Mouse (Mus musculus) spleen, postnatal 4 days (tissue): ENCODE results near the gene Mindy1.

Experiments used
- DNase-seq, 2 experiments: peaks; one replicate each; pipeline ENCODE4 v3.0.0; 2022; ENCODE audit warnings: low spot score in 2 of 2

The Mindy1 gene

DNA sequence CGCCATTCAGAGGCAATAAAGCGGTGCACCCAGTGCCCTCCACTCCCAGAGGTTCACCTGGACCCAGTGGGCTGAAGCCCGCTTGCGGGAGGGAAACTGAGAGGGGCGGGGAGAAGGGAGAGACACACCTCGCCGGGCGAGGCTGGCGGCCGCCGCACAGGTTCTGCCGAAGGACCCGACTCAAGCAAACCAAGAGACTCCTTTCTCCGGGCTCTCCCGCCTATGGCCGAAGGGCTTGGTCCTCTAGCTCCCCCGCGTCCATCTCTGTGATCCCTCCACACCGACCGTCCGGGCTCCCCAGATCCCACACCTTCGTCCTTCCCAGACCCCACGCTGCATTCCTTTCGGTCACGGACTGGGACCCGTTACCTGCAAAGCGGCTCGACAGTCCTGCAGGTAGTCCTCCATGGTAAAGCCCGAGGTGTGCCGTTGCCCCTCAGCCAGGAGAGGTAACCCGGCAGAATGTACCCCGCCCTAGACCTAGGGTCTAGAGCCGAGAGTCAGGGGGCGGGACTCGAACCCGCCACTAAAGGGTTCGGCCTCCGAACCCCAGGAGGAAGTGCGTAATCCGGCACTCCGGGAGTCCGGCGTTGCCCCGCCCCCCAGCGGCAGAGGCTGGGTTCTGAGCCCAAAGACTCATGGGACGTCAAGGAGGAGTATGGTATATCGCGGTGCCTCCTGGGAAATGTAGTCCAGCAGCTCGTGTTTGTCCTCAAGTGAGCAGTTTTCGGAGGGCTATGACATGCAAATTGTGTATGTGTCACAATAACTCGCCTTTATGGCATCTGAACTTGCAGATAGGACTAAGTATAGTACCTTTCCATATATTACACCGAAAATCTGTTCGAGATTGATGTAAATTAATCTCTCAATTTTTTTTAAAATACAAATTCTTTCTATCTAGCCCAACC is at the start of gene Mindy1, which contains the start of gene Prune1:
Mindy1 (plus strand) TSS at position 130 of the 911 bp plus-strand sequence.
Prune1 (minus strand) TSS at position 861 of the 911 bp plus-strand sequence.
- DNase-seq: peak; percentile 99

DNA sequence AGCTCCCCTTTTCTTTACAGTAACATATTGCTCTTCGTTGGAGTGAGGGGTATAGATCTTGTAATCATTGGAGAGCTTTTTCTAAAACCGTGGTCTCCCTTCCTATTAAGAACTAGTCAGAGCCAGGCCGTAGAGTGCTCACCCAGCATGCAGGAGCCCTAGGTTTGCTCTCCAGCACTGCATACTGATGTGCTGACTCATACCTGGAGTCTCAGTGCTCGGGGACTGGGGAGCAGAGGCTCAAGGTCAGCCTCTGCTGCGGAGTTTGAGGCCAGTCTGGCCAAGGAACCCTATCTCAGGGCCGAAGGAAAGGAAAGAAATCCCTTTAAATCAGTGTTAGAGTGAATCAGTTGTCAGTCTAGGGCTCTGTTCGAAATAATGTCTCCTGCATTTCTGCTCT is 48.4 kb upstream of the Mindy1 start:
- no peak for DNase-seq

DNA sequence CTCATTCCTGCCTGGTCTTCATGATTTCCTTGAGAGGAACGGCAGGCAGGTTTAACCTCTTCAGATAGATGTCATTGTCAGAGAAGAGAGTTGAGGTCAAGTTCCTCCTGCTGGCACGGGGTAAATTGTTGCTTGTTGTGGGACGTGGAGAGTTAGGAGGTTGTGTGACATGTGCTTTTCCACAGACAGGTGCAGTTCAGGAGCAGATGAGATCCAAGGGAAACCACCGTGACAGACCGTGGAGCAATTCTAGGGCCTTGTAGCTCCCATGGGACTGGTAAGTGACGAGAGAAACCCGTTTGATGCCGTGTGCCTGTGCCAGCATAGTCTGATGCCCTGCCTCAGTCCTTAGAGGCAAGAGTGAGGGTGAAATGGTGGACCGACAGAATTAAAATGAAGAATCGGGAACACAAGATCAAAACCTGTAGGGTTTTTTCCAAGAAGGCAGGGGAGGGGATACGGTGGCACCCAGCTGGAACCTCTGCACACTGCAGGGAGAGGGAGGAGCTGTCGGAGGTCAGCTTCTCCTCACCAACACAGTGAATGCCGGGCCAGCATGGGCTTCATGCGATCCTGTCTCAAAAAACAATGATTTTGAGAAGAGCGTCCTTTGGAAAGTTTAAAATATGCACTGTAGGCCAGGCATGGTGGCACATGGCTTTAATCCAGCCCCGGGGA is 47.7 kb upstream of the Mindy1 start:
- no peak for DNase-seq

DNA sequence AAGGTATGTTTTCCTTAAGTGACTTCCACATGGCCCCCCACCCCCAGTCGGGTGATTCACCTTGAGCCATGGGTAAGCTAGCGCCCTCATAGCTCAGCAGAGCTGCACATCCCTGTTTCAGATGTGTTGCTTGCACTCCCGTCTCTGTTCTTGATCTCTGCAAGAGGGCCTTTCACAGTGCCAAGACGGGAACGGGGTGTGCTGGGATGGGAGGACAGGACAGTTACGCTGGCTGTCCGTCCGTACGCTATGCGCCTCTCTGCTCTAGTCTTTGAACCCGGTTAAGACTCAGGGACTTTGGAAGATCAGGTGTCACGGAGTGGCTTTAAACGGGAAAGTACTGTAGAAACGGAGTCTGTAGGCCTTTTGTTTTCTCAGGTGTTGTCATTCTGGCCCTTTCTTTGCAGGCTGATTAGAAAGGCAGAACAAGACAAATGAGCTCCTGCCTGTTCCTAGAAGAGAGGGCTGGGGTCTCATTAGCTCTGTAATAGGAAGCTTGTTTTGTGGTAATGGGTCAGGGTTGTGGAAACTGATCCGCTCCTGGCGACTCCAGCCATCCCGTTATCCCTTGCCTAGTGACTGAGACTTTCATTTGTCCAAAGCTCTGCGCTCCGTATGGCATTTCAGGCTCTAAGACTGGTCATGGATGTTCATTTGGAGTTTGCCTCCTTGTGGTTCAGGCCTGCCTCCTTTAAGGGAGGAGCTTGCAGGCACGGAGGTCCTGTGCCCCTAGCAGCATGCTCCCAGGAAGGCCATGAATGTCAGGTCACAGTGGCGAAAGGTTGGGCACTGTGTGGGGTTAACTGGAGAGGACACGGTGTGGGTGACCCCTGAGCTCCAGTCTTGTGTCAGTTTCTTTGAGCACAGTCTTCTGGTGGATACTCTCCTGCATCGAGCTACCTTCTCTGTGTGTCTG is 45.5 kb upstream of the Mindy1 start:
- no peak for DNase-seq

DNA sequence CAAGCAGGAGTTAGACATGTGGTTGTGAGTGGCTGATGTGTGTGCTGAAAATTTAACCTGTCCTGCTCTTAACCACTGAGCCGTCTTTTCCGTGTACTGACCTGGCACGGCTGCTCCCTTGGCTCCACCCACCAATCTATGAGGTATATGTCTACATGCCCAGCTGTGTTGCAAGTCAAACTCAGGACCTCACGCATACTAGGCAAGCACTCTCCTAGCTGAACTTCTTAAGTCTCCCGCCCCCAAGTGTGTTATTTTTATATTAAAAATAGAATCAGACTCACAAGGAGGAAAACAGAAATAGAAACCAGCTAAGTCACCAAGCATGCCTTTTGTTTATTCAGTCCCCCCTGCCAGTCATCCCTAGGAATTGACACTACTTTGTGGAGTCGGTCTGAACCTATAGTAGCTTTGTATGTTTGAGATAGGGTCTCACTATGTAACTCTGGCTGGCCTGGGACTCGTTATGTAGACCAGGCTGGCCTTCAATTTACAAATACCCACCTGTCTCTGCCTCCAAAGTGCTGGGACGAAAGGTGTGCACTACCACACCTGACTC is 43.5 kb upstream of the Mindy1 start:
- no peak for DNase-seq

DNA sequence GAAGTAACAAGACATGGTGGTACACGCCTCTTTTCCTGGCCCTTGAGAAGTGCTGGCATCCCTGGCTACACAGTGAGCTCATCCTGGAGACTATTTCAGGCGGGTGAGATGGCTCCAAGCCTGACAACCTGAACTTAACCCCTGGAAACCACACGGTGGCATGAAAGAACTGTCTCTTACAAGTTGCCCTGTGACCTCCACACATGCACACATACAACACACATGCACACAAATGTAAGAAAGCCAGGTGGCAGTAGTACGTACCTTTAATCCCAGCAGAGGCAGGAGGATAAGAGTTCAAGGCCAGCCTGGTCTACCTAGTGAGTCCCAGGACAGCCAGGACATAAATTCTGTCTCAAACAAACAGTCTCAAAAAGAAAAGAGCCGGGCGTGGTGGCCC is 42.1 kb upstream of the Mindy1 start:
- DNase-seq: no peak

DNA sequence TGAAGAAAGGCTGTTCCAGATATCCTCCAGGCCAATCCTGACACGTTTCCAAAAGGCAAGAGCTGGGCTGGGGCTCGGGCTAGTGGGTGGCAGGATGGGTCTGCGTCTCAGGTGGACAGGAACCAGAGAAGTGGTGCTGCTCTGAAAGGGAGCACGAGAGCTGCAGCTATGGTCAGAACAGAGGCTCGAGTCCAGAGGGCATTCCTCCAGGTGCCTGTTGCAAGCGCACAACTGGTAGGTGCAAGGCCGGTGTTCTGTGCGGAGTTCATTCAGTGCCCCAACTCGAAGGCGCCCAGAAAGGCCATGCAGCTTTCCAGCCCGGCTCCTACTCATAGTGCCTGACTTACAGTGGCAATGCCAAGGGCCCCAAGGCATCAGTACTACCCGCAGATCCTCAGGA is 41.2 kb upstream of the Mindy1 start:
- DNase-seq: no peak

DNA sequence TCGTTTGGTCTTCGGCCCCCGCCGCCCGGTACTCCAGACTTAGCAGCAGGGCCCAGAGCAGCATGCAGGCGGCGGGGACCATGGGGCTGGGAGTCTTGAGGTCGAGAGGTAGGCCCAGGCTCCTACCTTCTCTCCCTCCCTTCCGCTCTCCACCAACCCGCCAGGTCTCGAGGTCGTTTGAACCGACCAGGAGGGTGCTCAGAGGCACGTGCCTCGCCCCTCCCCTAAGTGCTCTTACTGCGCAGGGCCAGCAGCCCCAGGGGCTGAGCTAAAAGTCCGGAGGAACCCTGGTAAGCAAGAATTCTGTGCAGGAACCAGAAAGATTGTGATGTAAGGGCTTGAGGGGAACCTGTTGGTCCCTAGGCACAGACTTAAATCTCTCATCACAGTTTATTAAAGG is 40.2 kb upstream of the Mindy1 start:
- DNase-seq: no peak

DNA sequence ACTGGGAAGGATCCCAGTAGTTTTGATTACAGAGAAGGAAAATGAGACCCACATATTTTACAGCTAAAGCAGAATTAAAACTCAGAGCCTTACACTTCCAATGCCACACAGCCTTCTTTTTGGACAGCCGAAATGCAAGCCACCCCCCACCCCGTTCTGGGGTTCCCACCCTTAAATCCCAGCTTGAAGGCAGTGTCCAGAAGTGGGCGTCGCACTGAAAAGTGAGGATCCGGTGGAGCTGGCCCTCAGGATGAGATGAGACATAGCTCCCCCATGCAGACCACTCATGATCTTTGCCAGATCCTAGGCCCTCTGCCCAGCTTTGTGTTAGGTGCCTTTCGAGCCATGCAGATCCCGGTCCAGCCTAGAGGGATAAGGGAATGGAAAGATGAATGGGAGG is 39.6 kb upstream of the Mindy1 start, which contains the start of gene Gm128:
Gm128 (minus strand) TSS at position 101 of the 400 bp plus-strand sequence.
- no peak for DNase-seq

DNA sequence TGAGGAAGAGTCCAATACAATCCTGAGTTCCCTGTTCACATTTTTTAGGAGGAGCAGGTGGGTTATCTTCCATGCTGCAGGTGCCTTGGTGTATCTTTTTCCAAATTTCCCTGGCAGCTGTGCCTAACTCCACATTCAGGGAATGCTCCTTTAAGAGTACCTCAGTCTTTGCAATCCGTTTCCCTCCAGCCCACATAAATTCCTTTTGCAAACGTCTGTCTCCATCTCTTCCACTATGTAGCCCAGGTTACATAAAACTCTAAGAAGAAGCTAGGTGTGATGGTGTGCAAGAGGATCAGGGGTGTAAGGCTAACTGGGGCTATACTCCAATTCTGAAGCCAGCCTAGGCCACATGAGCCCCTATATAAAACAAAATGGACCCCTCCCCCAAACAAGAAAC is 38.1 kb upstream of the Mindy1 start:
- no peak for DNase-seq

DNA sequence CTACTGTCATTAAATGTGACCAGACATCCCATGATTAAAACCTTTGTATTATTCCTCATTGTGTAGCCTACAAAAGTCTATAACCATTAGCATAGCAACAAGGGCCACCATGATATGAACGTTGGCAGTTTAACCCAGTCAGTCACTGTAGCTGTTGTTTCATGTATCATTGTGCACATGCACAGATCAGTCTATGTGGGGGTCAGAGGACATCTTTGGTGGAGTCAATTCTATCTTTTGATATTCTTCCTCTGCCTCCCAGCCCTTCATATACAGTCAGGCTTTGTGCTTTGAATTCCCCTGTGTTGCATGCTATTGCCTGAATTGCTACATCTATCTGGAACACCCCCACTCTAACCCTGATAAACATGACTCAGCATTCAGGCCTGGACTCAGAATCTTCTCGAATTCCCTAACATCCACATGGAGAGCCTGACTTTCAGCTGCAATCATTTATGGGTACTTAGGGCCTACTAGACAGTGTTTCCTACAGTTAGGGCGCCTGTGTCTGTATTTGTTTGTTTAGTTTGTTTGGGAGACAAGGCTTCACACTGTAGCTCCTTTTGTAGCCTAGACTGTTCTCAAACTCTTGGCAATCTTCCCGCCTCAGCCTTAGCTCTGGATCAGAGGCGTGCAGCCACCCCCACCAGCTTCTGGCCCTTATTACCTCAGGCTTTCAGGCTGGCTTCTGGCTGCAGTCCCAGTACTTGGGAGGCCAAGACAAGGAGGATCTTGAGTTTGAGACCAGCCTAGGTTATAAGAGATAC is 34.5 kb upstream of the Mindy1 start:
- DNase-seq: peak in 1 of 2 experiments; percentile 50

DNA sequence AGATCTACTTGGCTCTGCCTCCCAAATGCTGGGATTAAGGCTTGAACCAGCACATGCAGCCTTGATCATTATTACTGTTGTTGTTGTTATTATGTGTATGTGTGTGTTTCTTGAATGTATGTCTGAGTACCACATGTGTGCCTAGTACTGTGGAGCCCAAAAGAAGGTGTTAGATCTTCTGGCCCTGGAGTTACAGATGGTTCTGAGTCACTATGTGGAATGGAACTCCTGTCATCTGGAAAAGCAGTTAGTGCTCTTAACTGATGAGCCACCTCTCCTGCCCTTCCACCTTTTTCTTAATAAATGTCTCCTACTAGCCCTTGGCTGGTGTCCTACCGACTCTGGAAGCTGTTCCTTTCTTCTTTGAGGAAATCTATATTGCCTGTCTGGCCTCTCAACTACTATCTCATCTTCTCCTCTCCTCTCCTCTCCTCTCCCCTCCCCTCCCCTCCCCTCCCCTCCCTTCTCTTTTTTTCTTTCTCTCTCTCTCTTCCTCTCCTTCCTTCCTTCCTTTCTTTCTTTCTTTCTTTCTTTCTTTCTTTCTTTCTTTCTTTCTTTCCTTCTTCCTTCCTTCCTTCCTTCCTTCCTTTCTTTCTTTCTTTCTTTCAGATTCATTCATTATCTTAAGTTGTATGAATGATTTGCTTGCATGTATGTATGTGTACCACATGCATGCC is 33.3 kb upstream of the Mindy1 start:
- no peak for DNase-seq

DNA sequence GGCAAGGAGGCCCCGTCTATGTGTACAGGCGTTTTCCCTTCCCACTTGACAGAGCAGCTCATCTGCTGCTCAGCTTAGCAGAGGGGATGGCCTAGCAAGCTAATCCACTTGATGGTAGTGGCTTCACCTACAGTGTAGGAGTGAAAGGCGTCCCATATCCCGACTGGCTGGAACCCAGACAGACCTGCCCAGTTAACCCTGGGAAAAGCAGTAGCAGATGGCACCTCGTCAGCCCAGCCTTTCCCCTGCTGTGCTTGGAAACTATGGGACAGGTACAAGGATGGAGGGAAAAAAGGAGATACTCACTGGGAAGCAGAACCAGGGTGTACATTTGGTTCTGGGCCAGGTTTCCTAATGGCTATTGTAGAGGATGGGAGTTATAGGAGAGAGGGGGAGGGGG is 30.8 kb upstream of the Mindy1 start:
- no peak for DNase-seq

DNA sequence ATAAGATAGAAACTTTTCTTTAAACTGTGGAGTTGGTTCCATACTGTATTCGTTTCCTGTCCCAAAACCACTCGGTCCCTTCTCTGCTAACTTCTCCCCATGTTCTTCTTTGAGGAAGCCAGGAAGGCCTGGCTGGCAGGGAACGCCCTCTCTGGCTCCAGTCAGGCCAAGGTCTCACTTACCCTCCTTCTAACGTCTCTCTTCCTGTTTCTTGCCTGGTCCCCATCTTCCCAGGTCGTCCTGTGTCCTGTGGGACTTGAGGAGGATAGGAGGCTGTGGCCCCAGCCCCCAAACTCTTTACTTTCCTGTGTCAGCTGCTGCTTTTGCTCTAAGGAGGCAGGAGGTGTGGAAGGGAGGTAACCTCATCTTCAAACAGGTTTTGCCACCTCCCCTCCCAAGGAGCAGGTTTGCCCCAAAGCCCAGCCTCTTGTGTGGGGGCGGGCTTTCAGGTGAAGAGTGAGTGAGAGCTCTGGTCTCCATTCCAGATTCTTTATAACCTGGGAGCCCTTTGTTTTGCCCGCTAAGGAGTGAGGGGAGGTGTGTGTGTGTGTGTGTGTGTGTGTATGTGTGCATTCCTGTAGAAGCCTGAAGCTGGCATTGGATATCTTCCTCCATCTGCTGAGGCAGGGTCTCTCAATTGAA is 30.2 kb upstream of the Mindy1 start, which contains the start of gene Bnipl:
Bnipl (minus strand) TSS at position 411 of the 642 bp plus-strand sequence.
- no peak for DNase-seq

DNA sequence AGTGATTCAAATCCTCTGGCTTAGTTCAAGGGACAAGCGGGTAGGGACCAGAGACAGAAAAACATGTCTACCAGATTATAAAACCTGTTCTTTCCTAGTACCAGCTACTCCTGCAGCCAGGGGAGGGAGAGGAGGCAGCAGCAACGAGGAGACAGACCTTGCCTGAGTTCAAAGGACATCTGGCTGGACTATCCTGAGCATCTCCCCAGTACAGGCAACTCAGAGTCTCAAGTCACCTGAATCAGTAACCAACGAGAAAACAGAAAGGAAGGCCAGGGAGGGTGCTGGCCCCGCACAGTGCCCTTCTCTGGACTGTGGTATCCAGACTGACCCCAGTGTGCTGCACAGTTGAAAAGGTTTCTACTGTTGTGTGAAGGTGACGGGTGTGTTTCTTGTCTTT is 24.2 kb upstream of the Mindy1 start:
- no peak for DNase-seq

DNA sequence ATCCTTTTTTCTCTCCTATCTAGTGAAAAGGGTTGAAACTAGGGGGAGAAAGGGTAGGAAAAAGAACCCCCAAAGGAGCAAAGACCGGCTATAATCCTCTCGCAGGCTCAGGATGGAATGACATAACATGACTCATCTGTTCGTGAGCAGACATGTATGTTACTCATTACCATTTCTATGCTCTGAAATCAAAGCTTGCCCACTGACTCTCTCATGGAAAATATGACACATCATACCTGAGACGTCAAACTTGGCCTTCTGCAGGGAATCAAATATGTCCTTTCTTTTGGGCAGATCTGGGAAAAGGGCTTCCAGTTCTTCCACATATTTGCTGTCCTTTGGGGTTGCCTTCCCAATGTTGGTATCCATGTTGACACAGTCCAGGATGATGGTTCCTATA is 19.2 kb upstream of the Mindy1 start:
- no peak for DNase-seq

DNA sequence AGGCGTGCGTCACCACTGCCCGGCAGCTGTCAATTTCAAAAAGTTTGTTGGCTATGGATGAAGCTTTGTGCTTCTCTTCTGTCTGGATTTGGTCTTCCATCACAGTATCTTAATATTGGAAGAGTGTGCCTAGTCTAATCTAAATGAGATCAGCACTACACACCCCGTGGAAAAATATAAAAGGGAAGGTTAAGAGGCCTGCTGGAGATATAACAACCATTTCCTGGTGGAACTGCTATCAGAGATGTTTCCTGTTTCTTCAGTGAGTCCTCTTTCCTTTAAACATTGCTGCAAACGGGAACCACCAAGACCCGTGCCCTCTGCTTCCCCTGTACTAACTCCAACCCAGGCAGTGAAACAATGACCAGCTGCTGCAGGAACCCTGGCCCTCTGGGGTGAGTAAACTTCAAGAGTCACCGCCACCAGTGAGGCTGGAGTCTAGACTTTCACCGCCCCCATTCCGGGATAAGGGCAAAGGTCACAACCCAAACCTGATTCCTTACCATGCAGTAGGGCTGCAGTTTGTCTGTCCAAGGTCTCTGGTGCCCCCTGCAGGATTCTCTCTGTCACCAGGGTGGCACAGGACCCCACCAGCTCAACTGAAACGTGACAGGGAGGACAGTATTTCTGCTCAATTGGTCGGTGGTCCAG is 17.9 kb upstream of the Mindy1 start:
- DNase-seq: peak; percentile 78 to 88

DNA sequence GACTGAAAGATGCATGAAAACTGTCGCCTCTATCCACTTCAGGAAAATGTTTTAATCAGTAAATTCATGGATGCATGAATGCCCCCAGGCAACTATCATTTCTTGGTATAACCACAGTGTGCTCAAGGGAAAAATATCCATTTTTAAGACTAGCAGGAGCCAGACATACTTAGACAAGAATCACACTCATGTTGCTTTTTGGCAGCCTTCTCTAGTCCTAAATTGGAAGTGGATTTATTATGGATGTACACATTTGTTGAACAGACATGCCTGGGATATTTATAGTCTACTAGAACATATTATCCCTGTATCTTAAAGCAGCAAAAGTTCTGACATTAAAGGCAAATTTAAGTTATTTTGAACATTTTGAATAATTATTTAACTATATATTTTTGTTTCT is 16.4 kb upstream of the Mindy1 start:
- no peak for DNase-seq

DNA sequence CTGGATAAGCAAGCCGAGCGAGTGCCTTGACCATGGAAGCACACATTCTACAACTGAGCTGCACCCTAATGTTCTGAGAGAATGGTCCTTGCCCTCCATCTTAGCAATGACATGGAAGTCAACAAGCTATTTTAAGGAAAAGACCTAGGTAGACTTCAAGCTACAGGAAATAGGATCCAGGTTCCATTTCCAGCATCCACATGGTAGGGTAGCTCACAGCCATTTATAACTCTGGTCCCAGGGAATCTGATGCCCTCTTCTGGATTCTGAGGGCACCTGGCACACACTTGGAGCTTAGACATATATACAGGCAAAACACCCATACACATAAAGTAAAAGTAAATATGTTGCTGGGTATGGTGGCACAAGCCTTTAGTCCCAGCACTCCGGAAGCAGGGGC is 15.1 kb upstream of the Mindy1 start:
- DNase-seq: no peak
